Mouse (Mus musculus) G1E (cell line): Measurements from ENCODE around the gene Tada2a.

Experiments
- CTCF ChIP-seq: IDR thresholded peaks from 2 replicates; pipeline ENCODE4 v1.5.1; 2012; ENCODE audit warnings: low read depth, low read length, inconsistent platforms, mixed read lengths
- GATA1 ChIP-seq: IDR thresholded peaks from 2 replicates; pipeline ENCODE4 v1.6.1; 2012; ENCODE audit warnings: borderline replicate concordance, low read length, inconsistent platforms, mixed read lengths
- GATA2 ChIP-seq: IDR thresholded peaks from 2 replicates; pipeline ENCODE4 v1.6.1; 2012; ENCODE audit warnings: low read depth, low read length, inconsistent platforms, borderline replicate concordance

DNA sequence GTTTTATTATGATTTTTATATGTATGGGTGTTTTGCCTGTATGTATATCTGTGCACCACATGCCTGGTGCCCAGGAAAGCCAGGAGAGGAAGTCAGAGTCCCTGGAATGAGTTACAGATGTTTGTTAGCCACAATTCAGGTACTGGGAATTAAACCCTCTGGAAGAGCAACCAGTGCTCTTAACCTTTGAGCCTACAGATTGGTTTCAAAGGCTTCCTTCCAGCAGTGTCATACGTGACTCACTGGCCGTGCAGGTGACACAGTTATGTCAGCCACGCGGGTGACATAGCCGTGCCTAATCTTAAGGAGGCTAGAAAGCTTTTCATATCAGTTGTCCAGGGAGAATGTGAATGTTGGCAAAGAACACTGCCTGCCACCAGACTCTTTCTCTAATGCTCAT lies 95.7 kb downstream of the Tada2a start:
- TF ChIP-seq CTCF (no peak), GATA2 (no peak), GATA1 (no peak)
